Mouse (Mus musculus) stomach, embryonic 14.5 days (tissue): Measurements from ENCODE around the gene Il11ra1. TPM values are rescaled to one million over a fixed set of nuclear protein-coding genes. Genes with fewer than 3 reads are reported as not detected.
A peak's percentile ranks its signal among the peaks of the same experiment; 100 is the strongest.

Source experiments
- ATAC-seq: fragments of 200-750 bp; cut with Nextera tagmentation; 2 replicates; pipeline ENCODE4 v1.8.0; 2017; ENCODE audit warnings: low read depth, moderate TSS enrichment; ENCODE audit not compliant: insufficient number of reproducible peaks, insufficient read depth, low FRiP score
- H3K27ac ChIP-seq: fragments of 300-500 bp; sonication (generic); 2 replicates; pipeline ENCODE4 v1.5.1; 2014; ENCODE audit warnings: mild to moderate bottlenecking, low read length, moderate library complexity, mixed read lengths
- H3K27me3 ChIP-seq: fragments of 300-500 bp; sonication (generic); 2 replicates; pipeline ENCODE4 v1.6.1; 2014; ENCODE audit warnings: low read length, control low read depth, mixed read lengths; ENCODE audit not compliant: control insufficient read depth, insufficient read depth
- H3K36me3 ChIP-seq: fragments of 300-500 bp; sonication (generic); 2 replicates; pipeline ENCODE4 v1.6.1; 2014; ENCODE audit warnings: mild to moderate bottlenecking, control low read depth, low read length, moderate library complexity, mixed read lengths; ENCODE audit not compliant: control insufficient read depth, insufficient read depth
- H3K4me1 ChIP-seq: fragments of 300-500 bp; sonication (generic); 2 replicates; pipeline ENCODE4 v1.6.1; 2014; ENCODE audit warnings: low read length, control low read depth, mixed read lengths; ENCODE audit not compliant: control insufficient read depth, insufficient read depth
- H3K4me2 ChIP-seq: fragments of 300-500 bp; sonication (generic); replicated peaks from 2 replicates; pipeline ENCODE4 v1.6.1; 2014; ENCODE audit warnings: low read depth, low read length, control low read depth
- H3K4me3 ChIP-seq: fragments of 300-500 bp; sonication (generic); 2 replicates; pipeline ENCODE4 v1.5.1; 2014; ENCODE audit warnings: low read depth, low read length, control low read depth
- H3K9ac ChIP-seq: fragments of 300-500 bp; sonication (generic); replicated peaks from 2 replicates; pipeline ENCODE4 v1.6.1; 2014; ENCODE audit warnings: low read depth, mild to moderate bottlenecking, control low read depth, low read length, moderate library complexity, mixed read lengths
- H3K9me3 ChIP-seq: fragments of 300-500 bp; sonication (generic); 2 replicates; pipeline ENCODE4 v1.6.1; 2016; ENCODE audit warnings: low read depth, low read length, control low read depth; ENCODE audit not compliant: control insufficient read depth
- WGBS: fragments of 180-500 bp; shearing (Covaris S2); extraction: QIAGEN DNeasy Blood & Tissue Kit; methylation state at CpG from one replicate; pipeline ENCODE4 v1.1.7; 2014; 5-methylcytosine and 5-hydroxymethylcytosine counted together
- polyA plus RNA-seq: library from polyadenylated mRNA; unstranded; fragments of >200 nt; fragmentation: Nextera tagmentation; extraction: Ambion mirVana; gene quantifications from 2 replicates; pipeline ENCODE4 v1.2.1, GENCODE M21; 2014

The Il11ra1 gene
- polyA plus RNA-seq, 1 experiment from 2014 or later = 162 TPM

DNA sequence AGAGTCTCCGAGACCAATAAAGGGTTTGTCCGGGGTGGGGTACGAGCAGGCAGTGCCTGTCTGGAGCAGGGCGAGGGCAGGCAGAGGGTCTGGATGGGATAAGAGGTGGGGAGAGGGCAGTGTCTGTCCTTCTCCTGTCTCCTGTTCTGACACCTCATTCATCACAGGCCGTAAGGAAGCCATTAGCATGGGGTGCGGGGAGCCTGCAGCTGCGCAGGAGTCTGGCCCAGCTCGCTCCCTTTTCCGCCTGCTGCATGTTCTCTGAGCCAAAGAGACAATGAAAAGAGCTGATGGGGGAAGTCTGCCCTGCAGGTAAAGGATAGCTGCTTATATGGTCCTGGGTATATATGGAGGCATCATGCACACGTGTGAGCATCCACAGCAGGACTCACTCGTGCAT, 37.1 kb upstream of the Il11ra1 start:
- no peak for ATAC-seq
- H3K4me2 ChIP-seq = no peak overlapping the region
- H3K4me1 ChIP-seq = peaks cover 43% of the 10 kb centered on the region
- H3K9ac ChIP-seq = no peak overlapping the region
- H3K27ac ChIP-seq = peak overlapping the region; percentile 21; the same call in 1 of the 2 replicates
- H3K27me3 ChIP-seq = no peaks in the 10 kb centered on the region
- H3K4me3 ChIP-seq = no peak overlapping the region
- no peaks in the 10 kb centered on the region for H3K36me3 ChIP-seq
- H3K9me3 ChIP-seq = no peaks in the 10 kb centered on the region
- WGBS = 65% methylated on average over 11 of the region's 11 CpGs

DNA sequence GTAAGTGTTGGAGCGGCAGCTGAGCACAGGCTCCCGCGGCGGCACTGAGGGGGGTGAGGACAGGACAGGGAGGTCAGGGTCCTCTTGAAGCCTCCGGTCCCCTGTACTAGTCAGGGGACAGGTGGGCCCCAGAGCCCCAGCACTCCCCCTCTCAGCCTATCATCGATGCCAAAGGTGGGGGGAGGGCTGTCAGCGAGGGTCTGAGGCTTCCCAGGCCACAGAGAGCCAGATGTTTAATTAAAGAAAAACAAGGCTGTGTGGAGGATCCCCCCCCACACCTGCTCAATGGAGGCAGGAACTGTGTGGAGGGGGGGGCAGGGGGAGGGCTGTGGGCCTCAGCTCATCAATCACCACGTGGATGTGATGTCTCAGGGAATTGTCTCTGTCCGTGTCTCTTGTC, 36.2 kb upstream of the Il11ra1 start:
- Histone ChIP-seq H3K4me2 (no peak overlapping the region), H3K36me3 (no peaks in the 10 kb centered on the region), H3K27ac (no peak overlapping the region), H3K27me3 (no peaks in the 10 kb centered on the region), H3K9me3 (no peaks in the 10 kb centered on the region), H3K4me3 (no peak overlapping the region), H3K9ac (no peak overlapping the region), H3K4me1 (peaks cover 40% of the 10 kb centered on the region)
- ATAC-seq = no peak
- WGBS = 28% methylated on average over 9 of the region's 9 CpGs

DNA sequence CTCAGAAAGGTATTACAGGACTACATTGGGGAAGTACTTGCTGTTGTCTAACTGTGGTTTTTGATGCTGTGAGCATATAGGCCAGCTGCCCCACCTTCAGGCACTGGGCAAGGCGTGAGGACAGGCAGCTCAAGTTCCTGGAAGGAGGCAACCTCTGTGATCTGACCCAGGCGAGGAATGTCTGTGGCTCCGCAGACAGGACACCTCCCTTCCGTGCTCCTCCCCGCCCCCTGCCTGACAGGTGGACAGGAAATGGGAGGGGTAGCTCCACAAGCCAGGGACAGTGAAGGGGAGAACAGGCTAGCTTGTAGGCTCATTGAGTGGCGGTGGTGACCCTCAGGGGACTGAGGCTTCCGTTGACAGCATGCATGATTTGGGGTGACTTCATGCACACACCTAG, 35.3 kb upstream of the Il11ra1 start:
- no peak for ATAC-seq
- peak overlapping the region; percentile 58; the same call in 1 of the 2 replicates for H3K27ac ChIP-seq
- no peaks in the 10 kb centered on the region for H3K9me3 ChIP-seq
- H3K4me2 ChIP-seq = no peak overlapping the region
- no peaks in the 10 kb centered on the region for H3K27me3 ChIP-seq
- H3K4me3 ChIP-seq = no peak overlapping the region
- H3K4me1 ChIP-seq = peaks cover 40% of the 10 kb centered on the region
- H3K9ac ChIP-seq = no peak overlapping the region
- H3K36me3 ChIP-seq = no peaks in the 10 kb centered on the region
- WGBS = 36% methylated on average over 7 of the region's 7 CpGs

DNA sequence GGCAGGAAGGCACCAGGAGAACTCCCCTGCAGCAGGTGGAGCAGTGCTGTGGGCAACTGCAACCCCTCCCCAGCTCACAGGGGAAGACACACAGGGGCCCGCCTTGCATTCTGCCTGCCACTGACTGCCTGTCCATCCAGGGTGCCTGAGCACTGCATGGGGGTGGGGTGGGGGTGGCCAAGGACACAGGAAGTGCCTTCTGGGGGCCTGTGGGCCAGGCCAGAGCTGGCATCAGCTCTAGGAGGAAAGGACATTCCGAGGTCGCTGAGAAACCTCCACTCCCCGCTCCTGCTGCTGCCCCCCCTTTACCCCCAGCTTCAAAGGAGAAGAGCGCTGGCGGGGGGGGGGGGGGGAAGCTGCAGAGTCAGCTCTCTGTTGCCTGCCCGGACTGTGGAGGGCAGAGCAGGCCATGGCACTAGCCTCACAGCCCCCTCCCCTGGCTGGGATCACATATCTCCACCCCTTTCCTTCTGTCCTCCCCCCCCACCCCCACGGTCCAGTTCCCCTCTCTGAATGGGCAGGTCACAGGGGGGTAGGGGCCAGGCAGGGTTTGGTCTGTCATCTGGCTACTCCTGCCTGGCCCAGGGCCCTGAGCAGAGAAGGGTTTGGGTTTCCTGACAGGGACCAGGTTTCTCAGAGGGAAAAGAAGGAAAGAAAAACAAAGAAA, 34.6 kb upstream of the Il11ra1 start:
- Histone ChIP-seq H3K4me2 (peak overlapping the region; percentile 14; the same call in 1 of the 2 replicates), H3K4me3 (no peak overlapping the region), H3K27me3 (no peaks in the 10 kb centered on the region), H3K36me3 (no peaks in the 10 kb centered on the region), H3K9ac (no peak overlapping the region; the same call in 1 of the 2 replicates), H3K27ac (peak overlapping the region; percentile 58; the same call in 1 of the 2 replicates), H3K4me1 (peaks cover 40% of the 10 kb centered on the region), H3K9me3 (no peaks in the 10 kb centered on the region)
- peak; percentile 17; the same call in 1 of the 2 replicates for ATAC-seq
- WGBS = 5% methylated on average over 6 of the region's 8 CpGs

DNA sequence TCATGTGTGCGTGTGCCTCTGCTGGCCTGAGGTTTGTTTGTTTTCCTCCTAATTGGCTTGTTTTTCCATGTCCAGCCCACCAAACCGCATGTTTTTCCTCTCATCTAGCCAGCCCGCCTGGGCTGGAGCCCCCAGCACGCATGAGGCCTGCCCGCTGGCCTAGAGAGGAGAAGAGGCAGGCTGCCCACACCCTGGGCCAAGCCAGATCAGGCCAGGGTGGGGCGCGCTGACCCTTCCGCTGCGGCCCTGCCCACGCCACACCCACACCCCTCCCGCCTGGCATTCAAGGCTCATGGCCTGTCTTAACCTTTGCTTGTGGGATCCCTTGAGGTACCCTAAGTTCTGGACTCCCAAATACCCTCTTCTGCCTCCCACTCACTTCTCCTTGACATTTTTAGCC, 33.1 kb upstream of the Il11ra1 start:
- no peaks in the 10 kb centered on the region for H3K27me3 ChIP-seq
- no peak for ATAC-seq
- no peaks in the 10 kb centered on the region for H3K36me3 ChIP-seq
- peaks cover 35% of the 10 kb centered on the region for H3K4me1 ChIP-seq
- H3K27ac ChIP-seq = no peak overlapping the region
- no peak overlapping the region for H3K4me3 ChIP-seq
- H3K9me3 ChIP-seq = no peaks in the 10 kb centered on the region
- H3K4me2 ChIP-seq = no peak overlapping the region
- WGBS = 77% methylated on average over 11 of the region's 11 CpGs
- no peak overlapping the region for H3K9ac ChIP-seq

DNA sequence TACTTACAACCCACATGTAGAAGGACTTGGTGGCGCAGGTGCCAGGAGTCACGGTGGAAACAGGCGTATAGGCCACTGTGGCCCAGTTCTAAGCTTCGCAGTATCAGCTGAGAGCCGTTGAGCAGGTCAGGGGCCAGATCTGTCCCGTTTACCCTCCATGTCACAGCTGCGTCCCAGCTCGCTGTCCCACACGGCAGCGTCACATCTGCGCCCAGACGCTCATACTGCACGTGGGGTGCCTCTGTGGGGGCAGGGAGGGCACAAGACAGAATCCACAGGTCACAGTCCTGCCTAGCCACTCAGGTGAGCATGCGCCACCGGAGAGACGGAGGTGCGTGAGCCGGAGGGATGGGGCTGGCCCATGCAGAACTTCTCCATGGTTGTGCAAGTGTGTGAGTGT, 29.0 kb upstream of the Il11ra1 start:
- 87% methylated on average over 18 of the region's 18 CpGs for WGBS
- peaks cover 19% of the 10 kb centered on the region; the same call in 1 of the 2 replicates for H3K4me1 ChIP-seq
- no peaks in the 10 kb centered on the region for H3K27me3 ChIP-seq
- no peaks in the 10 kb centered on the region for H3K36me3 ChIP-seq
- H3K4me2 ChIP-seq = no peak overlapping the region
- H3K9me3 ChIP-seq = no peaks in the 10 kb centered on the region
- H3K27ac ChIP-seq = no peak overlapping the region
- H3K9ac ChIP-seq = no peak overlapping the region
- ATAC-seq = no peak
- H3K4me3 ChIP-seq = no peak overlapping the region

DNA sequence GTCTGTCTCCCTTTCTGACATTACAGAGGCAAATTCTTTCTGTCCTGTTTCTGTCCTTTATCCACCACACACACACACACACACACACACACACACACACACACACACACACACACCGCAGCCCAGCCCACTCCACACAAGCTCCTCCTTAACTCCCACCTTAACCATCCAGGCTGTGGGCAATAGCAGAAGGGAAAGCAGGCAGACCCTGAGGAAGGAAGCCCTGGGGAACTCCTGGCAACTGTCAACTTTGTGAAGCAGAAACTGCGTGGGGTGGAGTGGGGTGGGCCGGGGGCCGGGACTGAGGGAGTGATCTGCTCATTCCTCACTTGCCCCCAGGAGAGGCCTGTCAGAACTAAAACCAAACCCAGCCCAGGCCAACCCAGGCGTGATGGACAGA, 28.3 kb upstream of the Il11ra1 start:
- no peak for ATAC-seq
- 30% methylated on average over 5 of the region's 5 CpGs for WGBS
- no peak overlapping the region for H3K27ac ChIP-seq
- H3K4me3 ChIP-seq = no peak overlapping the region
- H3K4me1 ChIP-seq = peaks cover 22% of the 10 kb centered on the region
- no peak overlapping the region for H3K9ac ChIP-seq
- no peaks in the 10 kb centered on the region for H3K36me3 ChIP-seq
- no peaks in the 10 kb centered on the region for H3K27me3 ChIP-seq
- H3K4me2 ChIP-seq = no peak overlapping the region
- H3K9me3 ChIP-seq = no peaks in the 10 kb centered on the region

DNA sequence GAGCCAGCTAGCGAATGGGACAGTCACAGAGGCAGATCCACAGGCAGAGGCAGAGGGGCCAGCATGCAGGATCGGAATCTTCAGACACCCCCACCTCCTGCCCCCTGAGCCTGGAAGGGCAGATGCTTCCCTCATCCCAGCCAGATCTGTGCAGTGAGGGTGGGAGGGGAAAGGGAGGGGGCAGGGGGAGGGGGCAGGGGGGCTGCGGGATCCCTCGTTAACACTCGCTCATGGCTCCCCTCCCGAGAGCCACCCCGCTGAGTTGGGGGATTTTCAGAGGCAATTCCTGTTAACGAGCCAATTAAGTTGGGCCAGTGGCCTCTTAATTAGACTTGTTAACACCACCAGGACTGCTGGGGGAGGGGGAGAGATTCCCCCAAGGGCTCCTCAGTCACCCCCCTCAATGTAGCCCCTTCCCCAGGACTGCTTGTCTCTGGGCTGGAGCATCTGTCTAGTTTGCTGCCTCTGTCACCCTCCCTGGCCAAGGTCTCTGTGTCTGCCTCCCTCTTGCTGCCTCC, 27.8 kb upstream of the Il11ra1 start:
- H3K4me2 ChIP-seq = no peak overlapping the region
- no peaks in the 10 kb centered on the region for H3K36me3 ChIP-seq
- no peak overlapping the region for H3K27ac ChIP-seq
- no peaks in the 10 kb centered on the region for H3K27me3 ChIP-seq
- no peaks in the 10 kb centered on the region for H3K9me3 ChIP-seq
- H3K4me1 ChIP-seq = peaks cover 28% of the 10 kb centered on the region
- no peak overlapping the region for H3K4me3 ChIP-seq
- 24% methylated on average over 7 of the region's 8 CpGs for WGBS
- no peak for ATAC-seq
- H3K9ac ChIP-seq = no peak overlapping the region
